Mouse (Mus musculus) ES-E14 (cell line): ENCODE results near the gene D130052B06Rik. TPM values are rescaled to one million over a fixed set of nuclear protein-coding genes. Genes with fewer than 3 reads are reported as not detected.

Experiments used
- DNase-seq: peaks from one replicate; pipeline ENCODE4 v3.0.0-alpha.2; 2013; ENCODE audit warnings: low read depth, low spot score
- H3K27ac ChIP-seq: 2 replicates; pipeline ENCODE4 v1.5.1; 2012; ENCODE audit warnings: low read depth, mild to moderate bottlenecking, low read length, moderate library complexity, mixed read lengths; ENCODE audit not compliant: poor library complexity, insufficient read depth, severe bottlenecking
- H3K36me3 ChIP-seq: 2 replicates; pipeline ENCODE4 v1.6.1; 2012; ENCODE audit warnings: mild to moderate bottlenecking, low read length, moderate library complexity, mixed read lengths; ENCODE audit not compliant: control insufficient read depth, poor library complexity, insufficient read depth, severe bottlenecking
- H3K4me1 ChIP-seq, 2 experiments: fragments of 150-350 bp in 1 of 2; sonication (generic) in 1 of 2; 2 replicates each; pipeline ENCODE4 v1.6.1; 2012; ENCODE audit warnings: low read length in 2 of 2, mild to moderate bottlenecking in 1 of 2, mixed read lengths in 1 of 2; ENCODE audit not compliant: control insufficient read depth in 2 of 2, insufficient read depth in 2 of 2, poor library complexity in 1 of 2
- H3K4me3 ChIP-seq, 2 experiments: fragments of 150-350 bp in 1 of 2; sonication (generic) in 1 of 2; 2 replicates each; pipeline ENCODE4 v1.5.1; 2012; ENCODE audit warnings: low read length in 2 of 2, low read depth in 1 of 2, mild to moderate bottlenecking in 1 of 2, mixed read lengths in 1 of 2; ENCODE audit not compliant: insufficient read depth in 1 of 2, poor library complexity in 1 of 2, severe bottlenecking in 1 of 2
- H3K9ac ChIP-seq: 2 replicates; pipeline ENCODE4 v1.6.1; 2012; ENCODE audit warnings: low read depth, mild to moderate bottlenecking, low read length, mixed read lengths; ENCODE audit not compliant: poor library complexity, insufficient read depth, severe bottlenecking
- H3K9me3 ChIP-seq: fragments of 150-350 bp; sonication (generic); 2 replicates; pipeline ENCODE4 v1.6.1; 2012; ENCODE audit warnings: low read depth, mild to moderate bottlenecking, low read length; ENCODE audit not compliant: control insufficient read depth, insufficient read depth
- CHD2 ChIP-seq: IDR thresholded peaks from 2 replicates; pipeline ENCODE4 v1.6.1; 2014; ENCODE audit warnings: mild to moderate bottlenecking, low read depth, low read length, inconsistent platforms
- HCFC1 ChIP-seq: IDR thresholded peaks from 2 replicates; pipeline ENCODE4 v1.6.1; 2012; ENCODE audit warnings: low read length, inconsistent platforms, borderline replicate concordance; ENCODE audit not compliant: insufficient read depth
- MAFK ChIP-seq: IDR thresholded peaks from 2 replicates; pipeline ENCODE4 v1.6.1; 2014; ENCODE audit warnings: mild to moderate bottlenecking, low read depth, low read length, inconsistent platforms; ENCODE audit not compliant: insufficient read depth
- ZC3H11A ChIP-seq: IDR thresholded peaks from 2 replicates; pipeline ENCODE4 v1.6.1; 2012; ENCODE audit warnings: low read depth, mild to moderate bottlenecking, inconsistent platforms, low read length, borderline replicate concordance
- ZNF384 ChIP-seq: IDR thresholded peaks from 2 replicates; pipeline ENCODE4 v1.6.1; 2012; ENCODE audit warnings: low read depth, low read length, inconsistent platforms
- in situ Hi-C, 2 experiments: fragments of 600-800 bp; cut with MboI; formaldehyde crosslinking; loops; one replicate each; pipeline ENCODE4 v1.15.1; 2025; ENCODE audit warnings: low sequenced_read_pairs in 2 of 2, inconsistent platforms in 1 of 2; ENCODE audit not compliant: unreplicated experiment in 2 of 2
- total RNA-seq: library from RNA; depleted of rRNA; stranded (reverse); fragments of 300-350 nt; gene quantifications from 2 replicates; pipeline ENCODE4 v1.2.3, GENCODE M21; 2012

Gene D130052B06Rik
- total RNA-seq, 1 experiment, result 0.09 TPM

DNA sequence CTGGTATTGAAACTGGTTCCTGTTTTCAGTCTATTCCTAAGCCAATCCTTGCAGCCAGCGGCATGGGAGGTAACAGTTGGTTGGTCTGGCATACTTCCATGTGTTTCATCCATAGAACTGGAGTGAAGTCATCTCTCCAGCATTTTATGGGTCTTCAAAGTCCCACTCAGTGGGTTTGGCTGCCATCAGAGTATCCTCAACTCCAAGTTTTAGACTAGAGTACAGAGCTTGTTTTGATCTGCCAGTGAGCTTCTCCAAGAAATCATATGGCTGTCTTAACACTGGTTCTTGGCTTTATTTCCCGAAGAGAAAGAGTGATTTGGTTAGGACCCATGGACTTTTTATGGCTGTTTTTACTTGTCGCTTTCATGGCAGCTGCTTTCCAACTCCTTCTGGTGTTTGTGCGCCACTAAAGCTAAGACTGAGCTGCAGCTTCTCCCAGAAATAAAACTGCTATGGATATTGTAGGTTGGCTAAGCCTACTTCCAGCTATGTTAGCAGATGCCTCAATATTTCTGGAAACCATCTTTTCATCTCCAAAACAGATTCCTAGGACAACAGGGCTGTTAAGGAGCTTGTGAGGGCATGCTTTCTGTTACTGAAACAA, 28.1 kb downstream of the D130052B06Rik start:
- DNase-seq, result no peak

DNA sequence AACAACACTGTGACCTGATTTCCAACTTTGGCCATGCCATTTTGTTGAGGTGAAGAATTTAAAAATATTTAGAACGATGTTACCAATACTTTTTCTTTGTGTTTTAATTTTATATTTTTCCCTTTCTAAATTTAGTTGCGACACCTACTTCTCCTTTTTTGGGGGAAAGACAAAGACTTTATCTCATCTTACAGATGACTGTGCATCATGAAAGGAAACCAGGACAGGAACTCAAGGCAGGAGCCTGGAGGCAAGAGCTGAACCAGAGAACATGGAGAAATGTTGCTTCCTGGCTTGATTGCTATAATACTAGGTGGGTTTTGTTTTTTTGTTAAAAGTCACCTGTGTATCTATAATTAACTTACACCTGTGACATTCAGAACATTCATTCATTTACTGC, 38.0 kb downstream of the D130052B06Rik start:
- Histone ChIP-seq H3K9ac (no peak overlapping the region), H3K36me3 (no peaks in the 10 kb centered on the region), H3K9me3 (0 out of 2 replicates have a peak, but pooled peaks cover 1% of the 10 kb centered on the region), H3K4me1 (no peaks in the 10 kb centered on the region), H3K4me3 (no peak overlapping the region), H3K27ac (no peak overlapping the region)
- DNase-seq, result no peak
- TF ChIP-seq ZNF384 (no peak), HCFC1 (no peak), MAFK (no peak), ZC3H11A (no peak), CHD2 (no peak)
- in situ Hi-C loops, result no loop called here

More for the DNA sequence above, 28.1 kb downstream of the D130052B06Rik start:
- no peak overlapping the region for H3K27ac ChIP-seq
- no peak overlapping the region for H3K4me3 ChIP-seq
- no peaks in the 10 kb centered on the region for H3K4me1 ChIP-seq
- no peak overlapping the region for H3K9ac ChIP-seq
- H3K36me3 ChIP-seq, result no peaks in the 10 kb centered on the region
- H3K9me3 ChIP-seq, result no peaks in the 10 kb centered on the region
- in situ Hi-C loops, result no loop called here
- TF ChIP-seq ZC3H11A (no peak), HCFC1 (no peak), MAFK (no peak), ZNF384 (no peak), CHD2 (no peak)

DNA sequence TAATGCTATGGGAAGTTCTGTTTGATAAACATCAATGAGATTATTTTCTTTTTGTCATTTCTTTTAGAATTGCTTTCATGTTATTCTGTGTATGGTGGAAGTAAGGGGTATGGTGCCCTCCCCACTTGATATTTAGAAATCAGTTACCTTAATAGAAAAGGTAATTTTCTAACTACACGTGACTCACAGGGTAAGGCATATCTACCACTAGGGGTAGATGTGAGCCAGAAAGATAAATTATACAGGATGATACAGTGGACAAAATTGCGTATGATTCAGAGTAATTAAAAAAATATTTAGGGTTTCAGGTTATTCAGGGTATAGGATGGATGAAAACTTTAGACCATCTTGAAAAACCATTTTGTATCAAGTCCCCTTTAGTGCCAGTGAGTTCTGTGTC, 50.3 kb downstream of the D130052B06Rik start:
- H3K4me3 ChIP-seq, result no peak overlapping the region
- no peaks in the 10 kb centered on the region for H3K36me3 ChIP-seq
- in situ Hi-C loops, result no loop called here
- no peak for DNase-seq
- H3K4me1 ChIP-seq, result peaks cover 0 to 4% of the 10 kb centered on the region in 2 experiments; a peak in 2 of 4 replicates
- H3K9me3 ChIP-seq, result no peaks in the 10 kb centered on the region
- no peak overlapping the region for H3K9ac ChIP-seq
- TF ChIP-seq ZNF384 (no peak), ZC3H11A (no peak), CHD2 (no peak), MAFK (no peak), HCFC1 (no peak)
- no peak overlapping the region for H3K27ac ChIP-seq

DNA sequence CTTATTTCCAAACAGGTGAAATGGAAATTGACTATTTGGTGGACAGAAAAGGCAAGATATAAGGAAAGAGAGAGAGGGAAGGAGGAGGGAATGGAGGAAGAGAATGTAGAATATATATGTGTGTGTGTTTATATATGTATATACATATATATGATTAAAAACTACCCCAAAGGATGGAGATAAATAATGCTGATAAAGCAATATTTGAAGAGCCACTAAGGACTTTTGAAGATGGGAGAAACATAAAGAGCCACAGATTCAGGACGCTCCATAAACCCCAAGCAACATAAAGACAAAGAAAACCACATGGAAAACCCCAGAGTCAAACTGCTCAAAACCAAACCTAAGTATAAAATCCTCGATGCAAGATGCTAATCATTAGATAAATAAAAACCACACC, 55.4 kb downstream of the D130052B06Rik start:
- H3K9ac ChIP-seq, result no peak overlapping the region
- no peak for DNase-seq
- in situ Hi-C loops, result no loop called here
- no peaks in the 10 kb centered on the region for H3K36me3 ChIP-seq
- TF ChIP-seq CHD2 (no peak), MAFK (peak; percentile 77)
- no peaks in the 10 kb centered on the region for H3K9me3 ChIP-seq
- no peaks in the 10 kb centered on the region for H3K4me1 ChIP-seq
- no peak overlapping the region for H3K4me3 ChIP-seq
- H3K27ac ChIP-seq, result no peak overlapping the region

DNA sequence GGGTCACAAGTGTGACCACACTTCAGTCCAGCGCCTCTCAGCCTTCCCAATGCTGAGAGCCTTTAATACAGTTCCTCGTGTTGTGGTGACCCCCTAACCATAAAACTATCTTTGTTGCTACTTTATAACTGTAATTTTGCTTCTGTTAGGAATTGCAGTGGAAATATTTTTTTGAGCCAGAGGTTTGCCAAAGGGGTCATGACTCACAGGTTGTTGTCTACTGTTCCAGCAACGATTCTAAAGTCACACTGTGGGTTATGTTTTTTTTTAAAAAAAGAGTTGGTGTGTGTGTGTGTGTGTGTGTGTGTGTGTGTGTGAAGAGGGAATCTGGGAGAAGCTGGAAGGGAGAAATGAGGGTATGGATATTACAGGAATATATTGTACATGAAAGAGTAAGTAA, 56.1 kb downstream of the D130052B06Rik start:
- DNase-seq, result no peak
- no peak overlapping the region for H3K9ac ChIP-seq
- H3K27ac ChIP-seq, result no peak overlapping the region
- no peaks in the 10 kb centered on the region for H3K9me3 ChIP-seq
- TF ChIP-seq CHD2 (no peak), ZC3H11A (no peak), HCFC1 (no peak), ZNF384 (no peak), MAFK (no peak)
- H3K4me1 ChIP-seq, result peaks cover 0 to 3% of the 10 kb centered on the region in 2 experiments; a peak in 1 of 4 replicates
- no peaks in the 10 kb centered on the region for H3K36me3 ChIP-seq
- in situ Hi-C loops, result no loop called here
- no peak overlapping the region for H3K4me3 ChIP-seq
